Mouse (Mus musculus): ENCODE results near the gene 5830411N06Rik.
A peak's percentile ranks its signal among the peaks of the same experiment; 100 is the strongest.

5830411N06Rik gene

GRCm38 (mm10) chr7:140247216-140247615, at the start of gene 5830411N06Rik:
5830411N06Rik (plus strand) TSS chr7:140247284.
- no peak for DNase-seq

GRCm38 (mm10) chr7:140201090-140201489, 46.0 kb upstream of the 5830411N06Rik start:
- no peak for DNase-seq

GRCm38 (mm10) chr7:140205864-140206263, 41.2 kb upstream of the 5830411N06Rik start, which contains the start of gene Olfr524:
Olfr524 (minus strand) TSS chr7:140205964.
- DNase-seq, result no peak

- DNase-seq, result no peak
These were observed 40.2 kb upstream of the 5830411N06Rik start for GRCm38 (mm10) chr7:140206904-140207303.

GRCm38 (mm10) chr7:140208153-140208552, 38.9 kb upstream of the 5830411N06Rik start:
- DNase-seq, result peak; percentile 73

- no peak for DNase-seq
These were observed 38.4 kb upstream of the 5830411N06Rik start for GRCm38 (mm10) chr7:140208677-140209076.

DNA sequence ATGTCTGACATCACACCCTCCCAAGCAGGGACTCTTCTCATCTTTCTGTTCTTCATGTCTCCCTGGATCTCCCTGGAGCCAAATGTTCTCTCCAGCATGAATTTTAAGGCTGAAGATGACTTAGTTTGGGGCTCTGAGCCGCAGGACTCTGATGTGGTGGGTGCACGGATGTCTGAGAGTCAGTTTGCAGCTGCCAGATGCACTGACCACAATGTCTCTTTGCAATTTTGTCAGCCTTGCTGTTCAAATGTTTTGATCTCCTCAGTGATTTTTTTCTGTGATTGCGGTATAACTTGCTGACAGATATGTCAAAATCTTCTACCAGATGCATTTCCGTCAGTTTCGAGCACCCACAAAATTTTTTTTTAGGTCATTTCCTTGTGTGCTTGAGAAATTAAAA, 33.2 kb upstream of the 5830411N06Rik start:
- DNase-seq, result no peak

- no peak for DNase-seq
These were observed 29.1 kb upstream of the 5830411N06Rik start, which contains the start of gene Cd163l1 for GRCm38 (mm10) chr7:140217967-140218366. Cd163l1 (plus strand) TSS chr7:140218267.

DNA sequence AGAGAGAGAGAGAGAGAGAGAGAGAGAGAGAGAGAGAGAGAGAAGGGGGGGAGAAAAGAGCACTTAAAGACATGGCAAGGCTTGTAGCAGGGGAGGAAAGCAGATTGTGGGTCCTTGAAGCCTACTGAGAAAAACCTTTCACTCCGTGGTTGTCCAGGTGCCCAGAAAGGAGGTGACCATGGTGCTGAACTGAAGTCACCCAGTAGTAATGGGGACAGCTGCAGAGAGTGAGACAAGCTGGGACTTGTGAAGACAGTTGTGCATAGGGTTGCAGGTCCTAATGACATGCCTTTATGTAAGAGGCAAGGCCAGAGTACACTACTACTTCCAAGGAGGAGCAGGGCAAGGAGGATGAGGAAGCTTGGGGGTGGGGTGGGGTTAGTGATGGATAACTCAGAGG, 27.8 kb upstream of the 5830411N06Rik start:
- DNase-seq, result peak; percentile 64

DNA sequence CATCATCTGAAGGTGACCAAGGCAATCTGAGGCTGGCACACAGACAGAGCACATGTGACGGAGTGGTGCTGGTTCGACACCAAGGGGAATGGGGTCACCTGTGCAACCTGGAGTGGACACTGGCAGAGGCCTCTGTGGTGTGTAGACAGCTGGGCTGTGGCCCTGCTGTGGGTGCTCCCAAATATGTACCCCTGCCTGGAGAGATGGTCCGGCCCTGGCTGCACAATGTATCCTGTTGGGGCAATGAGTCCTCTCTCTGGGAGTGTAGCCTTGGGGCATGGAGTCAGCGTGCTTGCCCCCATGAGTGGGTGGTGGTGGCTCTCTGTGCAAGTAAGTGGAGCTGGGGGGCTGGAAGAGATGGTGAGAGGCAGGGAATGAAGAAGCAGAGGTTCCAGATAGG, 26.7 kb upstream of the 5830411N06Rik start:
- peak; percentile 86 for DNase-seq

GRCm38 (mm10) chr7:140224209-140224608, 22.9 kb upstream of the 5830411N06Rik start:
- DNase-seq, result peak; percentile 69

DNA sequence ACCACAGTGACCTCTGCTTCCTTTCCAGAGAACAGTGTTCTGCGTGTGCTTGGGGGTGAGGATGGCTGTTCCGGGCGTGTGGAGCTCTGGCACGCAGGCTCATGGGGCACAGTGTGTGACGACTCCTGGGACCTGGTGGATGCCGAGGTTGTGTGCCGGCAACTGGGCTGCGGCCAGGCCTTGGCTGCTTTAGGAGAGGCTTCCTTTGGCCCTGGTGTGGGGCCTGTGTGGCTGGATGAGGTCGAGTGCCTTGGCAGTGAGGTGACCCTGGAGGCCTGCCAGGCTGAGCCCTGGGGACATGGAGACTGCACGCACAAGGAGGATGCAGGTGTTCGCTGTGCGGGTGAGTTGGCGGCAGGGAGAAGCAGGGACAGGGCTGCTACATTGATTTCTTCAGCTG, 18.6 kb upstream of the 5830411N06Rik start:
- DNase-seq, result peak; percentile 85

DNA sequence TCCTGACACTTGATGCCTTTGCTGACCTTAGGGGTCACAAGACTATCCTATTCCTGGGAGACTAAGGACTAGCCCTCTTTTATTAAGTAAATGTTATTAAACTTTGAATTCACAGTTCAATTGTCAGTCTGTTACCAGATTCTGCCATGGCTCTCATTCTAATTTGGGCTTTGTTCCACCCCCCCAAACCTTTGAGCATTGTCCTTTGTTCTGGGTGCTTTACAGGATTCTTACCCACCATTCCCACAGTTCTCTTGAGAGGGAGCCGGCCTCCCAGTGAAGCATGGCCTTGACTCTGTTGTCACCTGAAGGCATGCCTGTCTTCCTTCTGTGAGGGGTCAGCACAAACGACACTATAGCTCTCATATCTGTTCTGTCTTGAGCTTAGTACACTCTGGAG, 16.1 kb upstream of the 5830411N06Rik start:
- DNase-seq, result no peak

GRCm38 (mm10) chr7:140233696-140234095, 13.4 kb upstream of the 5830411N06Rik start:
- no peak for DNase-seq

- DNase-seq, result peak; percentile 67
These were observed 6.8 kb downstream of the 5830411N06Rik start for GRCm38 (mm10) chr7:140253780-140254299.

DNA sequence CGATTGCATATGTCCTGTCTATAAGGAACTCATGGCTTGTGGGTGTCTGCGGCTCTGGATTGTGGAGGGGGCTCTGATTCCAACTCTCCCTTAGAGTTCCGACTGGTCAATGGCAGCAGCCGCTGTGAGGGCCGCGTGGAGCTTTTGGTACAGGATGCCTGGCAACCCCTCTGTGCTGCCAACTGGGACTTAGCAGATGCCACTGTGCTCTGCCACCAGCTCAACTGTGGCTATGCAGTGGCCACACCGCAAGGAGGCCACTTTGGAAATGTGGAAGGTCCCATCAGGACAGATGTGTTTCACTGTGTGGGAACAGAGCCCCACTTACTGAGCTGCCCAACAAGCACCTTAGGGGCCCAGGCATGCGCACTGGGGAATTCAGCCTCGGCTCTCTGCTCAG, 48.7 kb downstream of the 5830411N06Rik start:
- peak; percentile 84 for DNase-seq

DNA sequence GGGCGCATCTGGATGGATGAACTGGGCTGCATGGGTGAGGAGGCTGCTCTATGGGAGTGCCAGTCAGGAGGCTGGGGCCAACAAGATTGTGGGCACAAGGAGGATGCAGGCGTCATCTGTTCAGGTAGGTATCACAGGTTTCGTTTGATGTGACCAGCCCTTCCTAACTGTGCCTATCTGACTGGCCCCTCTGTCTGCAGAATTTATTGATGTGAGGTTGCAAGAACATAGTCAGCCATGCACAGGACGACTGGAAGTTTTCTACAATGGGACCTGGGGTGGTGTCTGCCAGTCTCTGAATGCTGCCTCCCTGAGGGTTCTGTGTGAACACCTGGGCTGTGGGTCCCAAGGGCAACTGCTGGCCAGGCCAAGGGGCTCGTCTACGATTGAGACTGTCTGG, 49.8 kb downstream of the 5830411N06Rik start:
- DNase-seq, result peak; percentile 80

- DNase-seq, result peak; percentile 81
These were observed 52.3 kb downstream of the 5830411N06Rik start for GRCm38 (mm10) chr7:140299416-140299815.

DNA sequence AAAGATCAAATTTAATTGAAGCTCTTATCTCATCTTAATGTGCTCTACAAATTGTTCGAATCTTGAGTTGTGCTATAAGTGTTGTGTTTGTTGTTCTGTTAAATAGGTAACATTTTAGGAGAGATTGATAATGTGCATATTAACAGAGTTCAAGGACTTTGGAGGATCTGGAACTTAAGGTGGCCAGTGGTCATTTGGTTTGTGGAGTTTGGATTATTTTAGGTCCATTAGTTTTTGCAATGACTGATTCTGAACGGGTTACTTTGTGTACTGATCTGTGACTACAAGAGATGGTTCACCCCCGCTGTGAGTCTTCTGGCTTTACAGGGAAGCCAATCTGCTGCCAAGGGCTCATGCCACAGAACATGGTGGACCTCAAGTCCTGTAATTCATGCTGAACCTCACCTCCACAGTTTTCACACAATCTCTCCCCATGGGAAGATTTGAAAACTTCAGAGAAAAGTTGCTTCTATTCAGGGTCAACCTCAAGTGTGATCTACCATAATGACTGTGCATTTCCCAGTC, 72.8 kb downstream of the 5830411N06Rik start:
- peak; percentile 41 for DNase-seq

DNA sequence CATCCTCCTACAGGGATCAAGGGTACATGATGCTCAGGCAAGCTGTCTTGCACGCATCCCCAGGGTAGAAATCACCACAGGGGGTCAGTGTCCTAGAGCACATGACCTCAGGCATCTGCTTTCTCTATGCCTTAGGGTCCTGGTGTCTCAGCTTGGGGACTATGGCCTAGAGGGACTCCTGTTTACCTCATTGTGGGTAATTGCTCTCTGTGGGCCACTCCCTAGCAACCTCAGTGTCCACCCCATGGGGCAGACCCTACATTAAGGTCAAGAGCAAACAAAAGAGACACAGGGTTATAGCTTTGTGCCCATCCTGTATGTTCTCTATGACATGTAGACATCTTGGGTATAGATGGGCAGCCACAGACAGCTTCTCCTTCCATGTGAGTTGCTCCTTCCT, 73.5 kb downstream of the 5830411N06Rik start, which contains the start of gene Olfr525:
Olfr525 (plus strand) TSS at position 301 of the 400 bp plus-strand sequence.
- DNase-seq, result peak; percentile 29

GRCm38 (mm10) chr7:140321135-140321534, 74.1 kb downstream of the 5830411N06Rik start:
- no peak for DNase-seq

GRCm38 (mm10) chr7:140329766-140330304, 82.8 kb downstream of the 5830411N06Rik start:
- DNase-seq, result peak; percentile 61

DNA sequence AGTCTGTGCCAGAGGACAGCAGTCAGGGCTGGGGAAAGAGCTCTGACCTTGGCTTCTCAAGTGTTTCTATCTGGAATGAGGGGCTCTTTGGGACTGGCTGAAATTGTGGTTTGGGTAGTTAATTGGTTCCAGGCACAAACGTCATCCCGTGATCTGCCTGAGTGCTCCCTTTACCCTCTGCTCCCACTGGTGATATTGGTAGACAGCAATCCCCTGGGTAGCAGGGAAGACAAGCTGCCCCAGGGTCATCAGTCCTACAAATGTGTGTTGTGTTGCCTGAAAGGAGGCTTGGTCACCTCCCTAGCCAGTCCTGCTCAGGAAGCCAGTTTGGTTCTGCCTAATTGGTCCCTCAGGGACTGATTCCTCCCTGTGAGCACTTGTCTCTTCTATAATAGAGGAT, 86.6 kb downstream of the 5830411N06Rik start, which contains the start of gene Olfr527:
Olfr527 (plus strand) TSS at position 301 of the 400 bp plus-strand sequence.
- peak; percentile 70 for DNase-seq
